Mouse (Mus musculus) heart, postnatal 0 days (tissue): ENCODE data around the gene Exph5.

Experiments
- CTCF ChIP-seq: IDR thresholded peaks from 2 replicates; pipeline ENCODE4 v1.5.1; 2016; ENCODE audit warnings: antibody characterized with exemption, control low read depth, low read depth
- EP300 ChIP-seq: IDR thresholded peaks from 2 replicates; pipeline ENCODE4 v1.6.1; 2016; ENCODE audit warnings: antibody characterized with exemption, low read depth

DNA sequence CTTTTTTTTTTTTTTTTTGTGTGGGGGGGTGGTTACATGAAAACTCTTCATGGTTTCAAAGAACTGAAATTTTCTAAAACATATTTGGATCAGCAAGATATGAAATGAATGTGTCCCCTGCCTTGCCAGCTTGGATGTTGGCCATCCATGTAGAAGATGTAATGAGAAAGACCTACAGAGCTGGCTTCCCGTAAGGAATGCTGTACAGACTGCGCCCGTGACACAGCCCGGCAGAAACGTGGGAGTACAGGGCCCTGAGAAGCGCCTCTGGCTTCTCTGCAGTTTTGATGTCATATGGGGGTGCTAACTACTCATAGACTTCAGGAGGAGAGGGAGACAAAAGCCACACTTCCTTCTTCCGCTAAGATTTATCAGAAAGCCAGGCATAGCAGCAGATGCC is 38.1 kb downstream of the Exph5 start:
- TF ChIP-seq CTCF (no peak), EP300 (no peak)
